Mouse (Mus musculus) regulatory T cell (primary cell): ENCODE results near the gene Itpkc.

Experiments used
- in situ Hi-C: fragments of 300-600 bp; cut with MboI, MseI; formaldehyde crosslinking; loops from one replicate; pipeline ENCODE4 v1.15.1; 2025; ENCODE audit warnings: high pct_unique_total_duplicates

Gene Itpkc

DNA sequence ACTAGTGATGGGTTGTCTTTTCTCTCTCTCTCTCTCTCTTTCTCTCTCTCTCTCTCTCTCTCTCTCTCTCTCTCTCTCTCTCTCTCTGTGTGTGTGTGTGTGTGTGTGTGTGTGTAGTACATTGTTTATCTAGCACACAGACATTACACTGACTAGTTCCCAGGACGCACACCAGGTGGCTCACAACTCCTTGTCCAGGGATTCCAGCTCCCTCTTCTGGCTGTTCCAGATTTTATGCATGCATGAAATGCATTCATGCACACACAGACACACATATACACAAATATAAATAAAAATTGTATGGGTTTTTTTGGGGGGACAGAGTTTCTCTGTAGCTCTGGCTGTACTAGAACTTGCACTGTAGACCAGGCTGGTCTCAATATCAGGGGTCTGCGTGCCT, 9.1 kb upstream of the Itpkc start:
- in situ Hi-C loops: no loop called here

DNA sequence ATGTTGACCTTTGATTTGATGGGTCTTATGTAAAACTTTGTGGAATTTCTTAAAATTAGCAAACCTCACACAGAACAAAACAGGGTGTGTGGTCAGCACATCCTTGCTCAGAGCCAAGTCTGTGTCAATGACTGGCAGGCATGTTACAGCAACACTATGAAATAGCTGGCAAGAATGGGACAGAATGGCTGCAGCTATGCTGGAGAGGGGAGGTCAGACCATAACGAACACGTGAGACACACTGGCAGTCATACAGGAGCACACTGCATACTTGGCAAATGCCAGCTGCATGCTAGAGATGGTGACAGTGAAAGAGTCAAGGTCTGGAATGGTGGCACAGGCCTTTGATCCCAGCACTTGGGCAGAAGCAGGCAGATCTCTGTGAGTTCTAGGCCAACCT, 7.3 kb upstream of the Itpkc start:
- in situ Hi-C loops: no loop called here

DNA sequence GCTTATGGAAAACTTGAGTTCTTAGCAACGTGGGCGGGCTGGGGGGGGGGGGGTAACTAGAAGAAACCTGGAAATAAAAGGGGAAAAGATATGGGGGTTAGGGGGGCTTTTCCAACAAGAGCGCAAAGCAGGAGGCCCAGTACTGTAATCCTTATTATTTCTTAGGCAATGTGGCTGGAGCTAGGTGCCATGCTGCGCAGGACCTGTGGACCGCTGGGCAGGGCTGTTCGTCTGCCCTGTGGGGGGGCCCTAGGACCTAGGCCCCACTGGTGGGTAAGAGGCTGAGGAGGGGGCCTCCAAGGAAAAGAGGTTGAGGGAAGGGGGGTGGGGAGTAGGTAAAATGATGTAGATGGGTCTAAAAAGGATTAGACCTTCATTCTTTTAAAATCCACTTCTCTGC, 4.8 kb upstream of the Itpkc start:
- in situ Hi-C loops: loop anchor here (5.0 kb wide), 1 partner anchor 41 kb away; no protein-coding TSS in a partner anchor

DNA sequence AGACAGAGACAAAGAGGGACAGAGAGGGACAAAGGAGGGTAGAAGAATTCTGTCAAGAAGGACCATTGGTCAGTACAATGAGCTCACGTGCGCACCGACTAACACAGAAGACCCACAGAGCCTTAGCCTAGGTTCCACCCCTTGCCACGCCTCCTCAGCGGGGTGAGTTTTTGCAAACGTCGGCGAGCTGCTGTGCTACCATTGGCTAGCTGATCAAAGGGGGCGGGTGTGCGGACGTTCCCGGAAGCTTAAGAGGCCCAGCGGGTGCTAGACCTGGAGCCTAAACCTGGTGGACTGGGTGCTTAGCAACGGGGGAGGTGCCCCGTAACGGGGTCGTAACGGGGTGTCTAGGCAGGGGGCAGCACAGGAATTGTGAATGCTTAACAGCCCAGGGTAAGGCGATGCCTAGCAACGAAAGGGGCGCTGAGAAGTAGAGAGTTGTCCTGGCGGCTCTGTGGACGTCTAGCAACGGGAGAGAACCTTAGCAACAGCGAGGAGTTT, 4.4 kb upstream of the Itpkc start, which contains the start of gene Coq8b:
Gene Coq8b (plus strand): TSS at position 243 of the 501 bp plus-strand sequence.
- in situ Hi-C loops: loop anchor here (5.0 kb wide), 1 partner anchor 41 kb away; no protein-coding TSS in a partner anchor

DNA sequence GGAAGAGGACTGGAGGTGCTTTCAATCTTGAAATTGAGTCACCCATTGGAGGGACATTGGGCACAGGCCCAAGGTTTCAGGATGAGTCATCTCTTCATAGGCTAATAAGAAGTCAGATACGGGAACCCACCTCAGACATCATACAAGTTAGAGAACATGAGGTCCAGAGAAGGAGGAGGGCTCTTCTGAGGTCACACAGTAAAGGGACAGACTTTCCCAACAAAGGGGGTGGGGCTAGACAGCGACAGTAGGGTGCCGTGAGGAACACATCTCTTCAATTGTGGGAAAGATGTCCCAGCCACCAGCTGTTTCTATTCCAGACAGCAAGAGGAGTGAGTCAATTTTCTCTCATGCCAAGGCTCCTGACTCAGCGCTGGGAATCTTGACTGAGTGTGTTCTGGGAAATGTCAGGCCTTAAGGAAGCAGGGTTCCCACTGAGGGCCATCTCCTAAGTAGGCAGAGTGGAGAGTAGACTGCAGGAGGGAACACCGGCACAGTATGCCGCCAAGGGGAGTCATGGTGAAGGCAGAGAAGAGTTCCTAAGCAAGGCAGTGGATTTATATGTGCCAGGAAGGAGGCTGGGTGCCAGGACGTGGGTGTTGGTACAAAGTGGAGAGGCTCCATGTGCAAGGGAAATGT, 3.4 kb upstream of the Itpkc start:
- in situ Hi-C loops: loop anchor here (5.0 kb wide), 1 partner anchor 40 kb away; no protein-coding TSS in a partner anchor

DNA sequence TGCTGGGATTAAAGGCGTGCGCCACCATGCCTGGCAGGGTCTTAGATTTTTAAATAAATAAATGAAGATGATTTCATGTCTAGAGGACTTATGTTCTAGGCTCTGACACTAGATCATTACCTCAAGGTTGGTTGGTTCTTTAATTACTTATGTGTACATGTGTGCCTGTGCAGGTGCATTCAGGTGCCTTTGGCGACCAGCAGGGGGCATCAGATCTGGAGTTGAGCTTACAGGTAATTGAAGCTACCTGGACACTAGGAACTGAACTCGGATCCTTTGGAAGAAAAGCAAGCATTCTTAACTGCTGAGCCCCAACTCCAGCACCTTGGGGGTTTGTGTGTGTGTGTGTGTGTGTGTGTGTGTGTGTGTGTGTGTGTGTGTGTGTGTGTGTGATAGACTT, 2.3 kb upstream of the Itpkc start:
- in situ Hi-C loops: loop anchor here (5.0 kb wide), 1 partner anchor 38 kb away; no protein-coding TSS in a partner anchor

DNA sequence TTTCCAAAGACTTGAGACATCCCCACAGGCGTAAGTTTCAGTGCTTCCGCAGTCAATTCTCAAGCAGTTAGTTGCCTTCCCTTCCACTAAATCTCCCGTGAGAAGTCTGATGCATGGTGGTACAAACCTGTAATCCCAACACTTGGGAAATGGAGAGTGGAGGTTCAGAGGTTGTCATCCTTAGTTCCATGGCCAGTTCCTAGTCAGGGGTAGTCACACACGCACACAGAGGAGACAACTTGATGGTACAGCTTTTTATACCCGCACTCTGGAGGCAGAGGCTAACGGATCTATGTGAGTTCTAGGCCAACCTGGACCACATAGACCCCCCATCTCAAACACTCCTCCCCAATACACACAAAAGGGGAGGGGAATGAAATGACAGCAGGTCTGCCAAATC, 404 bp upstream of the Itpkc start:
- in situ Hi-C loops: no loop called here

DNA sequence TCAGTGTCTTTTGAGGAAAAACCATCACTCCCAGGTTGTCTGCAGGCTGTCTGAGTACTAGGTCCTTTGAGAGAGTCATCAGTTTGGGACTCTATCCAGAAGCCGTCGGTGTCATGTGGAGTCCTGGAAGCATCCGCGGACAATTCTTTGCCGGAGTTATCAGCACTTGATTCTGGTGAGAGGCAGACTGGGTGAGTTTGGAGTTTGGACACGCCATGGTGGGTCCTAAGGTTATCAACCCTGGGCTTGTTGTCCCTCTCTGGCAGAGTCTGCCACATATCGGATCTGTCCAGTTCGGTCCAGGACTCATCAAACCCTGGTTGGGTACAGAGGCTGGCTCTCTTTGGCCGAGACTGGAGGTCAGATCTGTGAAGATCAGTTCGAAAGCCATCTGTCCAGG, 785 bp downstream of the Itpkc start:
- in situ Hi-C loops: no loop called here

DNA sequence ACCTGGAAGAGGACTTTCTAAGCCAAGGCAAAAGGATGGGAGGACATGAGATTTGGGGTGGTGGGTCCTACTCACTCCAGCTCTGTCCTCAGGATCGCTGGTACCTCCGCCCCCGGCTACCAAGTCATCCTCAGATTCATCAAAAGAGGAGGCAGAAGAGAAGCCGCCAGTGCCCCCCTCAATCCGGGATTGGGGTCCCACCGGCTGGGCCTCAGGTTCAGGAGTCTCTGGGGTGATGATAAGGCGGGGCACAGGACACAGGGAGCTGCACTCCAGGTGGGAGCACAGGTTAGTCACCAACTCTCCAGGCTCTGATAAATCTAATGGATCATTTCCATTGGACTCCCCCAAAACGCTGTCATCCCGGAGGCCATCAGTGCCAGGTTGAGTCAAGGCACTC, 1.2 kb downstream of the Itpkc start:
- in situ Hi-C loops: no loop called here

DNA sequence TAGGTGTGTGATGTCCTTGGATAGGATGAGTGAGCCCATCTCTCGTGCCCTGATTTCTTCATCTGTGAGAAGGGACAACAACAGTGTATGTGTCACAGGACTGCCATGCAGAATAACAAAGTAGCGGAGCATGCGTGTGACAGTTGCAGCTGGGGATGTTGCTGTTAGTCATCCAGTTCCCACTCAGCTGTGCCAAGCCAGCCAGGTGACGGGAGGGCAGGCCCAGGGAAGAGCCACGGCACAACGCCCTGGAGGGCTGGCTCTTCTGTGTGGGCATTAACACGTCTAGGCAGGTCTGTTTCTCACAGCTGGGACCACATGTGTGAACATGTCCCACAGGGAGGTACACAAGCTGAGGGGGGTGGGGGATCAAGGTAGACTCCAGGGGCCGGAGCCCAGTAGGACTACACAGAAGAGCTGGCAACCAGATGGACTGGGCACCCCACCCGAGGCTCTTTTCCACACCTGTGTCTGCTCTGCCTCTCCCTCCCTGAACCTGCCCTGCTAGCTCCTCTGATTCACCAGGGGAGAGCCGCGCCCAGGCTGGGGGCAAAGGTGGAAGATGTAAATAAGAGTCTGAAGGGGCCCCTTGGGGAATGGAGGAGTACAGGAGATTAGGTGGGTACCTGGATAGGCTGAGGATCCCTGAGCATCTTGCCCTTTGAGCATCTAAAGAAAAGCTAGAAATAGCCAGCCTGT, 3.4 kb downstream of the Itpkc start:
- in situ Hi-C loops: no loop called here

DNA sequence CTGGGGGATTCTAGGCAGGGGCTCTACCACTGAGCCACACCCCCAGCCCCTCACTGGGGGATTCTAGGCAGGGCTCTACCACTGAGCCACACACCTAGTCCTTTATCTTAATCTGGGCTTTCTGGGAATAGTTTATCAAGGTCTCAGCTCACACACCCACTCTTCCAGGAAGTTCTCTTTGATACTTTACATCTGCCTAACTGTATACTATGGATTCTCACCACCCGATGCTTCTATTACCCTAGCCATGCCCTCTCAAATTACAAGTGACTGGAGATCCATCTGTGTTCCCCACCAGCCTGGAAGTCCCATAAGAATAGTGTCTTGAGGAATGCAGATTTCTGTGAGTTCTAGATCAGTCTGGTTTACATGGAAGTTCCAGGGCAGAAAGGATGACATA, 5.9 kb downstream of the Itpkc start:
- in situ Hi-C loops: no loop called here

DNA sequence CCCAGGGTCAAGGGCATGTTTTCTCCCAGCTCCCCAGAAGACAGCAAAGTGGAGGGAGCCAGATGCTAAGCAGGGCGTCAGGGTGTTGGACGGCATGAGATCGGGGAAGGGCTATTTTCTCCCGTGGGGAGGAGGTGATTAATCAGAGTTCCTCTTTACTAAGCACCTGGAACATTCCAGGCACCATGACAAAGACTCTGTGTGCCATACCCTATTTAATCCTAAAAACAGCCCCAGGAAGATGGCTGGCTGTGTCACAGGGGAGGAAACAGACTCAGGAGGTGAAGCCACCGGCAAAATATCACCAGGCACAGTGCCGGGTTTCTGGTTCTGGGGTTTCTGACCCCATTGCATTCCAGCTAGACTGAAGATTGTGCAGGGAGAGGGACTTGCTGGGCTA, 6.5 kb downstream of the Itpkc start:
- in situ Hi-C loops: no loop called here

DNA sequence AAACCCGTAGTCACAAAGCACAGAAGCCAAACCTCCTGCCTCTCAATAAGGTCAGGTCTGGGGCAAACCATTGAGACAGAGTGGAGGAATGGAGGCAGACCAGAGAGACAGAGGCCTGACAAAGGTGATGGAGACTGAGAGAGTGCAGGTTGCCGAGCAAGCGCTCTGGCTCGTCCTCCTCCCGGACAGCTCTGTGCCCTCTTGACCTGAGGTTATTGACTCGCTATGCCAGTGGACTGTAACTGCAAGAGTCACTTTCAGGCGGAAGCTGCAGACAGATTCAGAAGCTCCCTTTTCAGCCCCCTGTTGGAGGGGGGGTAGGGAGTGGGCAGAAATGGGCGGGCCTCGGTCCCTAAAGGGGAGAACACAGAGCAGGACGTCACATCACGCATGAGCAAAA, 8.5 kb downstream of the Itpkc start:
- in situ Hi-C loops: no loop called here

DNA sequence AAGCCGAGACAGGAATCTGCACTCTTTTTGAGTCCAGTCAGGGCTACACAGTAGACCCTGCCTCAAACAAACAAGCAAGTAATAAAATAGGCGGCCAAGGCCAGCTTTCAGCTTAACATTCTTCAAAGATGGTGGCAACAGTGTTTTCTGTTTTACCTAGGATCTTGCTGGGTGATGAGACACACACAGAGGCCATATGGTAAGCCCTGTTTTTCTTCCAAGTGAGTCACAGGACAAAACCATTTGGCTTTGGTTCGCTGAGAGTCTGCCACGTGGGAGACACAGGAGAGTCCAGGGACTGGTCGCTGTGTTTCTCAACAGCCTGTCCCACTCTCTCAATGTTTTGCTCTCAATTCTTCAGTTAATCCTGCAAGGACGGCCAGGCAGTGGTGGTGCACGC, 9.9 kb downstream of the Itpkc start:
- in situ Hi-C loops: no loop called here

DNA sequence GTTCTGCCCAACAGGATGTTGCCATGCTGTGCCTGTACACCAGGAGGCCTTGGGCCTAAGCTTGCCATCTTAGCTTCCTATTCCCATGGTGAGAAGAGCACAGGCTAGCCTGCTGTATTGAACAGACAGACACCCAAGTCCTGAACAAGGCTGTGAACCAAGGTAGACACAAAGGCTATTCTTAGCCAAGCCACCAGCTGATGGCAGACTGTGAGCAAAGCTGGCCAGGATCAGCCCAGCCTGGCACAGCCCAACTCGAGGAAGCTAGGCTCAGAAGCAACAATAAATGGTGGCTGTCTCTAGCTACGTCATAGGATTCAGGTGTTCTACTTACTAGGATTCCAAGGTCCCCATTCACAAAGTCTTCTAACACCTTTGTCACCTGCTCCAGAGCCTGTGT, 15.8 kb downstream of the Itpkc start:
- in situ Hi-C loops: no loop called here

DNA sequence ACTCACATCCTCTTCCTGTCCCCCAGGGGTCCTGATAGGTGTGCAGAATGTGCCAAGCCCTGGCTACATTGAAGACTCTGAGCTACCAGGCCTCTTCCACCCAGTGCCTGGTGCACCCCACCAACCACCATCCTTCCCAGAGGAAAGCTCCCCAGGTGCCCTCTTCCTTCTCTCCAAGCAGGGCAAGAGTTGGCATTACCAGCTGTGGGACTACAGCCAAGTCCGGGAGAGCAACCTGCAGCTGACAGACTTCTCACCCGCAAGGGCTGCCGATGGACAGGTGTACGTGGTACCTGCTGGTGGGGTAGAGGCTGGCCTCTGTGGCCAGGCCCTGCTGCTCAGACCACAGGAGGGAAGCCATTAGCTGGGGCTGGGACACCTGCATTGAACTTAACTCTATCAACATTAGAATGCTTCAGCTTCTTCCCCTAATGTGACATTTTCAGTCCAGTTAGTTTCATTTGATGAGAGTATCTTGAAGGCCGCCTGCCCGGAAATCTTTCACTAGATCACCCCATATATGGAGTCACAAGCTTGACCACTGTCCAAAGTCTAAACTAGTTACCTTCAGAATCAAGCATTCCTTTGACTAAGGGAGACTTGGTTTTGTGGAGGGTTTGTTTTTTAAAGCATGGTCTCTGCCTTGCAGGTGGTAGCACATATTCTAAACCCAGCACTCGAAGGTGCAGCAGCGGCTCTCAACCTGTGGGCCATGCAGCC, 24.6 kb downstream of the Itpkc start:
- in situ Hi-C loops: no loop called here

DNA sequence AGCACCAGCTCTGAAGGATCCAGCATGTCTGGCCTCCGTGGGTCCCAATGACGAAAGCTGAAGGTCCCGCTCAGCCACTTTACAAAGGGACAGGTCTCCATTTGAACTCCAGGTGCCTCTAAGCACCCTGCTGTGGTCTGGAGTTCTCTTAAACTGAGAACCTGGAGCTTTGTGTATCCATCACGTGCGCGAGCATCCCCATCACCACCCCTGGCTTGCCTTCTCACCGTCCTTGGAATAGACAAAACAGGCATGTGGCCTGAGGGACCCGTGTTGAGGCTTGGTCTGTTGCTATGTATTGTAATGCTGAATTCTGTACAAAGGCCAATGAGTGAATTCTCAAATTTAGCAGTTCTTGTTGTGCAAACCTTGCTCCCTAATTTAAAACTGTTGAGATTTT, 29.7 kb downstream of the Itpkc start:
- in situ Hi-C loops: loop anchor here (25.0 kb wide), 2 partner anchors 1511 to 1936 kb away; partner anchors contain the start of genes B9d2, Cic, Erf and Tgfb1

DNA sequence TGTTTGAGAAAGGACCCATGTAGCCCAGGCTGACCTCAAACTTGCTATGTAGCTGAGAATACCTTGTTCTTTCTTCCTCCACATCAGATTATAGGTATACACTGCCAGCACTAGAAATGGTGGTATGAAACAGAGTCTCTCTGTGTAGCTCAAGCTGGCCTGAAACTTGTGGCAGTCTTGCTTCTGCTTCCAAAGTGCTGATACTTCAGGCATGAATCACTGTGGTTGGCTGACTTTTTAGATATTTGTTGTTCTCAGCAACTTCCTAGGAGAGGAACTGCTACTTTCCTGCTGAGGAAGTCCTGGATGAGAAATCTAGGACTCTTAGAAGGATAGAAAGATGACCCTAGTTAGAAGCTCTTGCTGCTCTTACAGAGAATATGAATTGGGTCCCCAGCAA, 30.1 kb downstream of the Itpkc start:
- in situ Hi-C loops: loop anchor here (25.0 kb wide), 2 partner anchors 1511 to 1936 kb away; partner anchors contain the start of genes B9d2, Cic, Erf and Tgfb1

DNA sequence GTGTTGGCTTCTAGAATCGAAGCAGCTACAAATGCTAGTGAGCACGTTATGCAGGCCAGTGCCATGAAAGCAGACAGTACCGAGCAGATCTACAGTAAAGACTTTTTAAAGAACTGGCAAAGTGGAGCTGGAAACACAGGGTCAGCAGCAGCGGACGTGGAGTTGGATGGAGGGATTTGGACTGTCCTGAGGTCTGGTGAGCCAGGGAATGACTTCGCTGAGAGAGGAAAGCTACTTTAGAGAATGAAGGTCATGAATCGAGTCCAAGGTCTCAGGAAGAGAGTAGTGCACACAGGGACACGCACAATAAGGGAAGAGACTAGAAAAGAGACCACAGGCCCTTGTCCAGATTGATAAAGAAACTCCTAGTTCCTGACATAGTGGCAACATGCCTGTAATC, 30.8 kb downstream of the Itpkc start:
- in situ Hi-C loops: loop anchor here (25.0 kb wide), 2 partner anchors 1510 to 1935 kb away; partner anchors contain the start of genes B9d2, Cic, Erf and Tgfb1

DNA sequence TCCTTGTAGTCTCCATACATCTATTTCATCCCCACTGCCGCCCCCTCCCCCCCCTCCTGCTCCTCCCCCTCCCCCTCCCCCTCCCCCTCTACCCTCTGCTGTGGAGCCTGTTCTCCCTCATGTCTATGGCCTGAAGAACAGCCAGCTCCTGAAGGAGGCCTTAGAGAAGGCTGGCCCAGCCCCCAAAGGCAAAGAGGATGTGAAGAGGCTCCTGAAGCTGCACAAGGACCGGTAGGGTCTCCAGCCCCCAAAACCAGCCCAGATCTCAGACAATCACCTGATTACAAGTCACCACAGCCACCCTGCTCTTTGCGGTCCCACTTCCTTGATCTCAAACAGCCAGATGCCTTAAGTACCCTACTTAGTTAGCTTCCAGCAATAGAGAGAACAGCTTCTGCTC, 31.3 kb downstream of the Itpkc start:
- in situ Hi-C loops: loop anchor here (25.0 kb wide), 2 partner anchors 1510 to 1935 kb away; partner anchors contain the start of genes B9d2, Cic, Erf and Tgfb1

DNA sequence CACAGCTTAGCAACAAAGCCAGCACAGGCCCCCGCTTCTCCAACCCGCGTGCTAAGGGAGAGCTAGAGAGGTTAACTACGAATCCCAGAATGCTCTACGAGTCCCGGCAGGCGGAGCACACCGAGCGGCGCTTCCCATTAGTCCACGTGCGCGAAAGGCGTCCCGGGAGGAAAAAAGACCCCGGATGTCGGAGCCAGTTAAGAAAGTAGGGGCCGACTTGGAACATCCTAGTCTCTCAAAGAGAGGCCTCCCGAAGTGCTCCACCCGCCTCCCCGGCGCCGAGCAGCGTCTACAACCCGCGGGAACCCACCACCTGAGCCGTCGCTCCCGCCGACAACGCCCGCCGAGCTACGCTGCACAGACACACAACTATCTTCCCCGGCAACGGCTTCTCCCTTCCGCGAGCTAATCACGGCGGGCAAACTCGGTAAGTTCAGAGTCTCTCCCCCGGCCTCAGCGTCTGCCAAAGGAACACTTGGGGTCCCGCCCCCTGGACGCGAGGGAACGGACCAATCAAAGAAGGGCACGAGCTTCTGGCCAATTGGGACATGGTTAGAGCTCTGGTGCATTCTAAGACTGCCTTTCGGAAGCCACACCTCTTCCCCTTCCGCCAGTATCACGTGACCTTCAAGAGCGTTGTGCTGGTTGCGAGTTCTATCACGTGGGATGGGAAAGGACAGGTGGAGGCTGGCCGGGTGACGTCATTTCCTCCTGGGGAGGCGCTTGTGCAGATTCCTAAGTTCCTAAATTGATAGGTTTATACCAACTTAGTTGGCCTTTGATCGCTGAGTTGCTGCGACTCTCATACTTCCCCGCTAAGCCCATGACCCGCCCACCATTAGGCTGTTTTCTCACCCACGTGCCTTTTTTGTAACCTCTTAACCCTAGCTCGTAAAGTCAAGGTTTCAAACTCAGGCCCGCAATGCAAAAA, 32.5 kb downstream of the Itpkc start, which contains the start of the genes BC024978 and Snrpa:
Gene BC024978 (plus strand): TSS at position 101 of the 931 bp plus-strand sequence.
Gene Snrpa (minus strand): TSS at position 591 of the 931 bp plus-strand sequence.
- in situ Hi-C loops: loop anchor here (25.0 kb wide), 2 partner anchors 1509 to 1934 kb away; partner anchors contain the start of genes B9d2, Cic, Erf and Tgfb1
